Mouse (Mus musculus) testis, adult 2 months (tissue): ENCODE results near the gene Rtl6.

Experiments used
- CTCF ChIP-seq: fragments of 200-500 bp; IDR thresholded peaks from 2 replicates; pipeline ENCODE4 v1.5.1; 2012; ENCODE audit warnings: low read depth, mild to moderate bottlenecking, inconsistent platforms, low read length, moderate library complexity; ENCODE audit not compliant: control insufficient read depth, insufficient read depth, insufficient replicate concordance
- POLR2A ChIP-seq: fragments of 200-500 bp; IDR thresholded peaks from 2 replicates; pipeline ENCODE4 v1.6.1; 2012; ENCODE audit warnings: low read depth, mild to moderate bottlenecking, inconsistent platforms, low read length, moderate library complexity; ENCODE audit not compliant: control insufficient read depth

GRCm38 (mm10) chr15:84522953-84523689 lies 34.5 kb downstream of the Rtl6 start:
- no peak for TF ChIP-seq POLR2A
- TF ChIP-seq CTCF: no peak
